Mouse (Mus musculus): ENCODE data around the gene Fthl17e.
"Not testable (repeated sequence)": the region's sequence is repeated elsewhere in the genome, so short reads cannot be mapped to it uniquely, and the experiment has no call there.

The Fthl17e gene

DNA sequence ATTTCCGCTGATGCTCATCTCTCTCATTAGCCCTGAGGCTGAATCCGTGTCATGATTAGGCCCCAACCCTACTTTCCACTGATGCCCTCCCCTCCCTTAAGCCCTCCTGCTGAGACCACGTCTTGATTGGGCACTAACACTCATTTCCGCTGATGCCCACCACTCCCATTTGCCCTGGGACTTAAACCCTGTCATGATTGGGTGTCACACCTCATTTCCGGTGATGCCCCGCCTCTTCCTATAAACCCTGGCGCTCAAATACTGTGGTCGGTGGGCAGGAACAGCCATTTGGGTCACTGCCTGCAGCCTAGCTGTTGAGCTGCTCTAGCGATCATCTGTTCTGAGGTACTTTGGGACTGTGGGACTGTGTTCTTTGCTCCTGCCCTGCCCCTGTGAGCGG lies at the start of gene Fthl17e:
Gene Fthl17e (plus strand): TSS at position 301 of the 400 bp plus-strand sequence.
- not testable (repeated sequence) for ATAC-seq (ENCODE audit: low TSS enrichment)

DNA sequence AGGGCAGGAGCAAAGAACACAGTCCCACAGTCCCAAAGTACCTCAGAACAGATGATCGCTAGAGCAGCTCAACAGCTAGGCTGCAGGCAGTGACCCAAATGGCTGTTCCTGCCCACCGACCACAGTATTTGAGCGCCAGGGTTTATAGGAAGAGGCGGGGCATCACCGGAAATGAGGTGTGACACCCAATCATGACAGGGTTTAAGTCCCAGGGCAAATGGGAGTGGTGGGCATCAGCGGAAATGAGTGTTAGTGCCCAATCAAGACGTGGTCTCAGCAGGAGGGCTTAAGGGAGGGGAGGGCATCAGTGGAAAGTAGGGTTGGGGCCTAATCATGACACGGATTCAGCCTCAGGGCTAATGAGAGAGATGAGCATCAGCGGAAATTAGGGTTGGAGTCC lies 46.6 kb upstream of the Fthl17e start, which contains the start of gene Fthl17d:
Gene Fthl17d (minus strand): TSS at position 101 of the 400 bp plus-strand sequence.
- not testable (repeated sequence) for ATAC-seq (ENCODE audit: low TSS enrichment)

DNA sequence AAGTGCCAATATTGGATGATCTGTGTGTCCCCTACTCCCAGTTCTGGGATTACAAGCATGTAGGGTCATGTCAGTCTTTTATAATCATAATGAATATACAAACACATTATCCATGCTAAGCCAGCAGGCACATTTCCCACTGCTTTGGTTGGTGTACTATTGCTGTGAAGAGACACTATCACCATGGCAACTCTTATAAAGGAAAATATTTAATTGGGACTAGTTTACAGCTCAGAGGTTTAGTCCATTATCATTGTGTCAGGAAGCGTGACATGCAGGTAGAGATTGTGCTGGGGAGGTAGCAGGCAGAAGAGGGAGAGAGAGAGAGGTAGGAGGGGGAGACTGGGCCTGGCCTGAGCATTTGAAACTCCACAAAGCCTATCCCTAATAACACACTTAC lies 17.2 kb upstream of the Fthl17e start:
- no peak for ATAC-seq (ENCODE audit: low TSS enrichment)

DNA sequence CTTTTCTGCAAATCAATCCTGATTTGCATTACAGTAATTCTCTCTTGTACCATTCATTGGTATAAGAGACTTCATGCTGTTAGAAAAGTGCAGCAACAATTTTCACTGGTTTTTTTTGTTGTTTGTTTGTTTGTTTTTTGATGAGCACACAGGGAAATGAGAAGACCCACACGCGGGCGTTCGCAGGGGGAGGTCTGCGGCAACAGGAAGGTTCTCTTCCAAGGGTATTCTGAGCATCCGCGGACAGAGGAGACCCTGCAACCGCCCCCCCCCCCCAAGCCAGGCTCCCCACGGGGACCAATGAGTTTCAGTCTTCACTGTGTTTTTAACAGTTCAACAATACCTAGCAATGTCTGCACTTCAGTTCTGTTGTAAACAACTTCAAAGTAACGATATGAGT lies 13.8 kb upstream of the Fthl17e start:
- no peak for ATAC-seq (ENCODE audit: low TSS enrichment)

- ATAC-seq (ENCODE audit: low TSS enrichment), result not testable (repeated sequence)
These were observed 8.3 kb downstream of the Fthl17e start for GRCm38 (mm10) chrX:9041611-9042010.

DNA sequence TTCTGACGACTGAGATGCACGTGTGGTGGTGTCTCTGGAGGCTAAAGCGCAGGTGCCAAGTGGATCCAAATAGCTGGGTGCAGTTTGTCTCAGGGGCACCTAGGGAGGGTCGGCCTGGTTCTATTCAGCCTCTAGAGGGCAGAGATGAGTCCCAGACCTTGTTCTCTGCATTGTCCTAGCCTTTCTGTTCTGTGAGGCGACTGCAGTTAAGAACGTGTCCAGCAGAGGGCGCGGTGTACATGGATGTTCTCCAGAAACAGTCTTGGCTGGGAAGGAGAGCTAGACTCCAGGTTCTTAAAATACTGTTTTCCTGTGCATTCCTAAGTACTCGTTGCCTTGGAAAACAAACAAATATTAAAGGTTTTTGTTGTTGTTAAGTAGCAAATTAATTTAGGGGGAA lies 27.7 kb downstream of the Fthl17e start:
- ATAC-seq (ENCODE audit: low TSS enrichment), result peak; percentile 20; the same call in 1 of the 2 replicates

DNA sequence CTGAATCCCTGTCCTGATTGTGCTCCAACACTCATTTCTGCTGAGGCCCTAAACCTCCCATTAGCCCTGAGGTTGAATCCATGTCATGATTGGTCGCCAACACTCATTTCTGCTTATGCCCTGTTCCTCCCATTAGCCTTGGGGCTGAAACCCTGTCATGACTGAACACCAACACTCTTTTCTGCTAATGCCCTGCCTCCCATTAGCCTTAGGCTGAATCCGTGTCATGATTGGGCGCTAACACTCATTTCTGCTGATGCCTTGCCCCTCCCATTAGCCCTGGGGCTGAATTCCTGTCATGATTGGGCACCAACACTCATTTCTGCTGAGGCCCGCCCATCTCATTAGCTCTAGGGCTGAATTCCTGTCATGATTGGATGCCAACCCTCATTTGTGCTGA lies 28.8 kb downstream of the Fthl17e start:
- ATAC-seq (ENCODE audit: low TSS enrichment), result no peak

DNA sequence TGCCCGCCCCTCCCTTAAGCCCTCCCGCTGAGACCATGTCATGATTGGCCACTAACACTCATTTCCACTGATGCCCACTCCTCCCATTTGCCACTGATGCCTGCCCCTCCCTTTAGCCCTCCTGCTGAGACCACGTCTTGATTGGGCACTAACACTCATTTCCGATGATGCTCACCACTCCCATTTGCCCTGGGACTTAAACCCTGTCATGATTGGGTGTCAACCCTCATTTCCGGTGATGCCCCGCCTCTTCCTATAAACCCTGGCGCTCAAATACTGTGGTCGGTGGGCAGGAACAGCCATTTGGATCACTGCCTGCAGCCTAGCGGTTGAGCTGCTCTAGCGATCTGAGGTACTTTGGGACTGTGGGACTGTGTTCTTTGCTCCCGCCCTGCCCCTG lies 29.4 kb downstream of the Fthl17e start, which contains the start of gene Fthl17f:
Gene Fthl17f (plus strand): TSS at position 301 of the 400 bp plus-strand sequence.
- not testable (repeated sequence) for ATAC-seq (ENCODE audit: low TSS enrichment)

GRCm38 (mm10) chrX:9077699-9078098 lies 44.4 kb downstream of the Fthl17e start:
- ATAC-seq (ENCODE audit: low TSS enrichment), result peak; percentile 65; the same call in 1 of the 2 replicates

Measured in frontal cortex, adult (tissue).